Mouse (Mus musculus) limb, embryonic 12.5 days (tissue): ENCODE data around the gene Lrmp. TPM values are rescaled to one million over a fixed set of nuclear protein-coding genes. Genes with fewer than 3 reads are reported as not detected.

Experiments
- ATAC-seq: fragments of 200-750 bp; cut with Nextera tagmentation; 2 replicates; pipeline ENCODE4 v1.8.0; 2017; ENCODE audit warnings: low read depth, moderate TSS enrichment; ENCODE audit not compliant: insufficient number of reproducible peaks, insufficient read depth, low FRiP score, low TSS enrichment
- H3K27ac ChIP-seq: fragments of 300-500 bp; sonication (generic); 2 replicates; pipeline ENCODE4 v1.5.1; 2016; ENCODE audit warnings: mild to moderate bottlenecking, moderate library complexity
- H3K27me3 ChIP-seq: fragments of 300-500 bp; sonication (generic); 2 replicates; pipeline ENCODE4 v1.6.1; 2016; ENCODE audit warnings: mild to moderate bottlenecking, moderate library complexity
- H3K36me3 ChIP-seq: fragments of 300-500 bp; sonication (generic); 2 replicates; pipeline ENCODE4 v1.6.1; 2016; ENCODE audit warnings: mild to moderate bottlenecking, moderate library complexity
- H3K4me1 ChIP-seq: fragments of 300-500 bp; sonication (generic); replicated peaks from 2 replicates; pipeline ENCODE4 v1.6.1; 2016
- H3K4me2 ChIP-seq: fragments of 300-500 bp; sonication (generic); 2 replicates; pipeline ENCODE4 v1.6.1; 2016; ENCODE audit warnings: mild to moderate bottlenecking, moderate library complexity
- H3K4me3 ChIP-seq: fragments of 300-500 bp; sonication (generic); replicated peaks from 2 replicates; pipeline ENCODE4 v1.5.1; 2016; ENCODE audit warnings: mild to moderate bottlenecking
- H3K9ac ChIP-seq: fragments of 300-500 bp; sonication (generic); replicated peaks from 2 replicates; pipeline ENCODE4 v1.6.1; 2016; ENCODE audit warnings: mild to moderate bottlenecking, moderate library complexity
- H3K9me3 ChIP-seq: fragments of 300-500 bp; sonication (generic); 2 replicates; pipeline ENCODE4 v1.6.1; 2016; ENCODE audit warnings: mild to moderate bottlenecking, moderate library complexity
- WGBS: fragments of 180-500 bp; shearing (Covaris S2); methylation state at CpG from one replicate; pipeline ENCODE4 v1.1.7; 2016; 5-methylcytosine and 5-hydroxymethylcytosine counted together
- polyA plus RNA-seq: library from polyadenylated mRNA; unstranded; fragments of >200 nt; fragmentation: Nextera tagmentation; extraction: Ambion mirVana; gene quantifications from 2 replicates; pipeline ENCODE4 v1.2.1, GENCODE M21; 2016

The Lrmp gene
- polyA plus RNA-seq, 1 experiment from 2014 or later, result 2.4 TPM

DNA sequence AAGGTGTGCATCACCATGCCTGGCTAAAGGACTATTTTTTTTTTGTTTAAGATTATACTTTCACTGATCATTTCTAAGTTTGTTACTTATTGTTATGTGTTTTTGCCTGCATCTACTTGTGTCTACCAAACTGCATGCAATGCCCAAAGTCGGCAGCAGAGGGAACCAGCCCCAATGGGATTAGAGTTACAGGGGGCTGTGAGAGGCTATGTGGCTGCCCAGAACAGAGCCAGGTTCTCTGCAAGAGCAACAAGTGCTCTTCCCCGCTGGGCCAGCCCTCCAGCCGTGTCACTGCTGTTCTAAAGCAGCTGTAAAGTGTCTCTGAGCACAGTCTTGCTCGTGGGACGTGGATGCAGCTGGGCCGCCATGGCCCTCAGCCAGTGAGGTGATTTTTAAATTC is 64.2 kb downstream of the Lrmp start:
- H3K4me1 ChIP-seq, result peaks cover 32% of the 10 kb centered on the region
- no peak for ATAC-seq
- H3K27me3 ChIP-seq, result no peaks in the 10 kb centered on the region
- no peak overlapping the region for H3K4me2 ChIP-seq
- H3K36me3 ChIP-seq, result no peaks in the 10 kb centered on the region
- WGBS, result 30% methylated on average over 6 of the region's 6 CpGs
- H3K4me3 ChIP-seq, result no peak overlapping the region
- H3K9ac ChIP-seq, result no peak overlapping the region
- H3K9me3 ChIP-seq, result no peaks in the 10 kb centered on the region
- no peak overlapping the region for H3K27ac ChIP-seq

DNA sequence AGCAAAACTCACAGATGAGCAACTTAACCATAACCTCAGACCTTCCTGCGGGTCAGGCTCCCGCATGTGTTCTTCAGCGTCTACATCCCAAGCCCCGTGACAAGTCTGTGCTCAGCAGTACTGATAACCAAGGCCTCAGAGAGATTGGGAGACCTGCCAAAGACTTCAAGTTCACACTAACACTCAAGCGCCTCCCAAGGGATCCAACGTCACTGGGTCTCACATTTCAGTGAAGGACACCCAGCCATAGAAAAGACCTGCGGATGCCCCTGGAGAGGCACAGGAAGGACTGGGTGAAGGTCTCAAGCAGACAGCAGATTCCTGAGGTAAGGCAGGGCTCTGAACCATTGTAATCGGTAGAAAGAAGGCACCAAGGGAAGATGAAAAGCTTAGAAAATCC is 66.6 kb downstream of the Lrmp start:
- H3K27ac ChIP-seq, result no peak overlapping the region
- H3K9me3 ChIP-seq, result no peaks in the 10 kb centered on the region
- peaks cover 8% of the 10 kb centered on the region for H3K4me1 ChIP-seq
- no peaks in the 10 kb centered on the region for H3K36me3 ChIP-seq
- no peak for ATAC-seq
- H3K4me2 ChIP-seq, result no peak overlapping the region
- H3K4me3 ChIP-seq, result no peak overlapping the region
- whole genome bisulfite sequencing, result 81% methylated on average over 8 of the region's 8 CpGs
- no peaks in the 10 kb centered on the region for H3K27me3 ChIP-seq
- H3K9ac ChIP-seq, result no peak overlapping the region

DNA sequence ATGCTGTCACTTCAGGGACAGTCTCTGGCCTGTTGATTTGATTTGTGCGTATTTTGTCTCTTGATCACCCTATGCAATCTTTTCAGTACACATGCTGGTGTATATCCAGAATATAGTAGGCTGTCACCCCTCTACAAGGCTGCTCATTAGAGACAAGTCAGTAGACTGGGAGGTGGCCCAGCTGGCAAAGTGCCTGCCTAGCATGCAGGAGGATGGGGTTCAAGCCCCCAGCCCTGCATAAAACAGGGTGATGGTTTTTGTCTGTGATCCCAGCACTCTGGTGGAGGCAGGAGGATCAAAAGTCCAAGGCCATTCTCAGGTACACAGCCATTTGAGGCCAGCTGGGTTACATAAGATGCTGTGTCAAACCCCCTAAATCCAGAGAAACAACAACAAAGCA is 70.6 kb downstream of the Lrmp start:
- Histone ChIP-seq H3K27me3 (no peaks in the 10 kb centered on the region), H3K9me3 (no peaks in the 10 kb centered on the region), H3K4me2 (no peak overlapping the region), H3K4me1 (no peaks in the 10 kb centered on the region), H3K27ac (no peak overlapping the region), H3K36me3 (no peaks in the 10 kb centered on the region), H3K9ac (no peak overlapping the region), H3K4me3 (no peak overlapping the region)
- no peak for ATAC-seq
- 85% methylated on average over 1 of the region's 1 CpGs for WGBS

DNA sequence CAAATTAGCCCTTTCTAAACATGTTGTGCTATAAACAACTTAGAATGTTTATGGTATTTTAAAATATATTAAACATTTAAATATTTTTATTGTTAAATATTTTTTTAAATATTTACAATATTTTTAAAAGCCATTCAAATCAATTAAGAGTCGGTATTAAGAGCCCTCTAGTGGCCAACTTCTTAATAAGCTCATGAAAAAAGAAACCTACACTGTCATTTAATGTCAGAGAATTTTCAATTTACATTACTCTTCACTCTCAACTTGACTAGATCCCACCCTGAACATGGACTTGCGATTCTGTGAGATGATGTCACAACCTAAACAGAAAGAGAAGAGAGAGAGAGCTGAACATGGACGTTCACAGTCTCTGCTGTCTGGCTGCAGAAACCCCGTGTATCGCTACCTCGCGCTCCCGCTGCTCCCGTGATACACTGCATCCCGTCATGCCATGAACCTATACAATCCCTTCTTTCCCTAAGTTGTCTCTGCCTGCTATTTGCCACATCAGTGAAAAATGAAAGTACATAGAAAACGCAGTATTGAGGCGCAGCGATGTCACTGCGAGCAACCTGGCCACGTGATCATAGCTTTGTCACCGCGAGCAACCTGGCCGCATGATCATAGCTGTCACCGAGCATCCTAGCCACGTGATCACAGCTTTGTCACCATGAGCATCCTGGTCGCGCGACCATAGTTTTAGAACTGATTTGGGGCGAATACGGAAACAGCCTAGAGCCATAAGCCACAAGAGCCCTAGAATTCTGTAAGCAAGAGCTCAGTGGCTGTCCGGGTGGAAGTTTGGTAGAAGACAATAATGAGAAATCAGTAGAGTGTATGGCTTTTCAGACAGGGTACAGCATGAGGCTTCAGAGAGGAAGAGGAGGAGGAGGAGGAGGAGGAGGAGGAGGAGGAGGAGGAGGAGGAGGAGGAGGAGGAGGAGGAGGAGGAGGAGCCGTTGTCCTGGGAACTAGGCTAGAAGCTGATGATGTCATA is 71.9 kb downstream of the Lrmp start:
- no peak for ATAC-seq
- Histone ChIP-seq H3K4me2 (peak overlapping the region; percentile 45), H3K9me3 (no peaks in the 10 kb centered on the region), H3K27me3 (no peaks in the 10 kb centered on the region), H3K4me1 (no peaks in the 10 kb centered on the region), H3K27ac (no peak overlapping the region), H3K36me3 (no peaks in the 10 kb centered on the region), H3K9ac (no peak overlapping the region), H3K4me3 (peak overlapping the region; percentile 28)
- WGBS, result 62% methylated on average over 27 of the region's 27 CpGs

DNA sequence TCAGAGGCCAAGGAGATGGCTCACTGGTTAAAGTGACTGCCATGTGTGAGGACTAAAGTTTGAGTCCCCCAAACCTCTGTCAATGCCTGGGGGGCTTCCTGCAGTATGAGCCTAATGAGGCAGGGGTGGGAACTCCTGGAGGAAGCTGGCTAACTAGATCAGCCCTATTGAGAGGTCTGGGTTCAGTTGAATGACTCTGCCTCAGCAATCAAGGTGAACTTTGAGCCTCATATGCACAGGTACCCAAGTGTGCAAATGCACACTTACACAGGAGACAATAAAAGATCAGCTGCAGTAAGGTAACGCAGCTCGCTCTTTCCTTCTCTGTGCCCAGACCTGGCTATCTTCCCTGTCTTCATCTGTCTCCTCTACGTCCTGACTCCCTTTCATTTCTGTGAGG is 77.6 kb downstream of the Lrmp start:
- H3K4me2 ChIP-seq, result no peak overlapping the region
- ATAC-seq, result no peak
- 88% methylated on average over 3 of the region's 3 CpGs for WGBS

DNA sequence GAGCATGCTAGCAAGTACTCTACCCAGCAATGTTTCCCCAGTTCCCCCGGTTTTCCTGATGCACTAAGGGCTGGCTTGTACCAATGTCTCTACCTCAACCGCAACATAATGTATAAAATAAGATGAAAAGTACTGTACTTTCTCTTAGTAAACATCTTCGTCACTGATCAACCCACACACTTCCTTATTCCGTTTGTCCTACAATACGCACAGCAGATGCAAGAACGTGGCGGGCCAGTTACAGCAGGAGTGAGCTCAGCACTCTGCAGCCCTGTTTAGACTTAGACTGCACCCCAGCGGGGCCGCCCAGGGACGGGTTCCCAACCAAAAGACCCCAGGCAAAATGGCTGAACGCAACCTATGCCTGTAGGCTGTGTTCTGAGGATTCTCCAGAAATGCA is 78.0 kb downstream of the Lrmp start:
- Histone ChIP-seq H3K4me2 (no peak overlapping the region), H3K27ac (no peak overlapping the region), H3K4me3 (no peak overlapping the region), H3K9me3 (no peaks in the 10 kb centered on the region), H3K4me1 (no peaks in the 10 kb centered on the region), H3K36me3 (no peaks in the 10 kb centered on the region), H3K27me3 (no peaks in the 10 kb centered on the region), H3K9ac (no peak overlapping the region)
- 77% methylated on average over 11 of the region's 11 CpGs for WGBS
- ATAC-seq, result no peak

More for the DNA sequence above, 77.6 kb downstream of the Lrmp start:
- Histone ChIP-seq H3K9ac (no peak overlapping the region), H3K4me1 (no peaks in the 10 kb centered on the region), H3K27ac (no peak overlapping the region), H3K27me3 (no peaks in the 10 kb centered on the region), H3K36me3 (no peaks in the 10 kb centered on the region), H3K4me3 (no peak overlapping the region), H3K9me3 (no peaks in the 10 kb centered on the region)

DNA sequence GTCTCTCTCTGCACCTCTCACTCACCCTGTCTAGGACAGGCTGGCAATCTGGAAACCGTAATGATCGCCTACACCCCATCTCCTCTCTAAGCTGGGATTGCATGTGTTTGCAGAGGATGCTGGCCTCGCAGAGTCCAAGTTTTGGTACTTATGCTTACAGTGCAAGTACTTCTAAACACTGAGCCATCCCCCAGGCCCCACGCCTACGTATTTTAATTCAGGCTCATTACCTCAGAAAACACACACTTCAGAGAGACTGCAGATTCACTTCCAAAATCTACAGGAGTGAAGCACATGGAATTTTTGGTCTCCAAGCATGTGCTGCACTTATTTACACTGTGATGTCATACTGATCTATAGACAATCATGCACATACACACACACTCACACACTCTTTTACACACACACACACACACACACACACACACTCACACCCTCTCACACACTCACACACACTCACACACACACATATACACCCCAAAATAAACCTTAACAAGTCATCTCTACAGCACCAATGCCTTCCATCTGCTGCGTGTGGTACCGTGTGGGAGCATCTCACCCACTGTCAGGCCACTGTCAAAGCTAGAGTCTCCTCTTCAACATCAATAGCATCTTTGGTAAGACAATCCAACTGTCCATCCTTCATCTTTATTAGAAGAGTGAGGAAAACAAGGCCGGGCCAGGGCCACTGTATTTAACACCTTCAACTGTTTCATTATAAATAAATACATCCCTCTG is 82.7 kb downstream of the Lrmp start:
- 94% methylated on average over 8 of the region's 8 CpGs for WGBS
- H3K27me3 ChIP-seq, result no peaks in the 10 kb centered on the region

DNA sequence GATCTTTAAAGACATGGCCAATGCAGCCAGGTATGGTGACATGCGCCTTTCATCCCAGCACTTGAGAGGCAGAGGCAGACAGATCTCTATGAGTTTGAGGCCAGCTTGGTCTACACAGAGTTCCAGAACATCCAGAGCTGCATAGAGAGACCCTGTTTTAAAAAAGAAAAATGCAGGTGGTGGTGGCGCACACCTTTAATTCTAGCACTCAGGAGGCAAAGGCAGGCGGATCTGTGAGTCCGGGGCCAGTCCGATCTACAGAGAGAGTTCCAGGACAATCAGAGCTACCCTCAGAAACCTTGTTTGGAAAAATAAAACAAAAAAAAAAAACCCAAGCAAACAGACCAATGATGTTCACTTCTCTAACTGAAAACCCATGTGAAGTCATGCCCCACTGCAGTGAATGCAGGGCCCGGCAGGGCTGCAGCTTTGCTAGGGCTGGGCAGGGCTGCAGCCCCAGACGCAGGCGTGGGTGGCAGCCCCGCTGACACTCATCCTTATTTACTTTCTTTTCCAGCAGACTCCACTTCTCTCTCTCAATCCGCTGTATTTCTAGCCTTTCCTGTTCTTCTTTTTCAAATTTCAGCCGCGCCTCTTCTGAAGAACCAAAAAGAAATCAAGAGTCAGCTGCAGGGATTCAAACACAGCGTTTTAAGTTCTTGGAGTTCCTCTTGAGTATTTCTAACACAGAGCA is 87.1 kb downstream of the Lrmp start:
- no peak for ATAC-seq

More for the DNA sequence above, 82.7 kb downstream of the Lrmp start:
- Histone ChIP-seq H3K4me3 (no peak overlapping the region), H3K4me1 (no peaks in the 10 kb centered on the region), H3K4me2 (no peak overlapping the region), H3K27ac (no peak overlapping the region), H3K36me3 (no peaks in the 10 kb centered on the region), H3K9me3 (no peaks in the 10 kb centered on the region), H3K9ac (no peak overlapping the region)
- ATAC-seq, result no peak

DNA sequence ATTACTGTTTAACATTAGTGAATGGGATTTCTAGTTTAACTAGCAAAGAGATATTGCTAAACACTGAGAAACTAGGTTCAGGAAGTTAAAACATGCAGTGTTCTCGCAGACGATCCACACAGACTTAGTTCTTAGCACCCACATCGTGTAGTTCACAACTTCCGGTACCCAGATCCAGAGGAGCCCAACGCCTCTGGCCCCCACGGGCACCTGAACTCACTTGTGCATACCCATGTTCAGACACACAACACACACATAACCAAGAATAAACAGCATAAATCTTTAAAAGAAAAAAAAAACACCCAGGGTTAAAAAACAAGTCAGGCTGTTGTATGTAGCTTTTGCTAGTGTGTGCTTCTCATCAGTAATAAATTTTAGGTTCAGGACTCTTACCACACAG is 89.0 kb downstream of the Lrmp start:
- no peak for ATAC-seq
- no peaks in the 10 kb centered on the region for H3K4me1 ChIP-seq
- no peaks in the 10 kb centered on the region for H3K9me3 ChIP-seq
- no peaks in the 10 kb centered on the region for H3K27me3 ChIP-seq
- WGBS, result 89% methylated on average over 6 of the region's 6 CpGs
- H3K4me3 ChIP-seq, result no peak overlapping the region
- no peaks in the 10 kb centered on the region for H3K36me3 ChIP-seq
- H3K9ac ChIP-seq, result no peak overlapping the region
- H3K4me2 ChIP-seq, result no peak overlapping the region
- no peak overlapping the region for H3K27ac ChIP-seq

More for the DNA sequence above, 87.1 kb downstream of the Lrmp start:
- WGBS, result 82% methylated on average over 13 of the region's 13 CpGs
- Histone ChIP-seq H3K9ac (no peak overlapping the region), H3K4me1 (no peaks in the 10 kb centered on the region), H3K4me2 (no peak overlapping the region), H3K27me3 (no peaks in the 10 kb centered on the region), H3K36me3 (no peaks in the 10 kb centered on the region), H3K4me3 (no peak overlapping the region), H3K27ac (no peak overlapping the region), H3K9me3 (no peaks in the 10 kb centered on the region)

DNA sequence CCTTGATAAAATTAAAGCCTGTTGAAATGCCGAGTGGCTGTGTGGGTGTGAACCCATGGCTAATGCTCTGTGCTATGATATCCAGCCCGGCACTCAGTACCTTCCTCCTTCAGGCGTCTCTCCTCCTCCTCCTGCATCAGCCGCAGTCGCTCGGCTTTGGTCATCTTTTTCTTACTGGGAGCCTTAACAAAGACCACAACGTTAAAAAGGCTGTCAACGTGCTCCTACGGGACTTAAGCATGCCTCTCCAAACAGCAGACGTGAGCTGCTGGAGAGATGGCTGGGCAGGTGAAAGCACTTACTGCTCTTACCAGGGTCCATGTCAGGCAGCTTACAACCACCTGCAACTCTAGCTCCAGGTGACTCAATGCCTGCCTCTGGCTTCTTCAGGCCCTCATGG is 89.7 kb downstream of the Lrmp start:
- WGBS, result 75% methylated on average over 10 of the region's 10 CpGs

More for the DNA sequence above, 89.7 kb downstream of the Lrmp start:
- ATAC-seq, result no peak
- Histone ChIP-seq H3K9me3 (no peaks in the 10 kb centered on the region), H3K4me1 (0 out of 2 replicates have a peak, but pooled peaks cover 3% of the 10 kb centered on the region), H3K27me3 (no peaks in the 10 kb centered on the region), H3K27ac (no peak overlapping the region), H3K9ac (no peak overlapping the region), H3K4me2 (no peak overlapping the region), H3K36me3 (no peaks in the 10 kb centered on the region), H3K4me3 (no peak overlapping the region)
